Mouse (Mus musculus) gastrocnemius, postnatal 10 days (tissue): ENCODE results near the gene Spon1. TPM values are rescaled to one million over a fixed set of nuclear protein-coding genes. Genes with fewer than 3 reads are reported as not detected.

Experiments used
- DNase-seq: peaks from one replicate; pipeline ENCODE4 v3.0.0; 2021; ENCODE audit warnings: mixed read lengths
- total RNA-seq, 2 experiments: library from RNA; stranded (reverse); gene quantifications; 2 replicates each; pipeline ENCODE4 v1.2.3; 2021

Gene Spon1
- total RNA-seq, 2 experiments from 2014 or later, result 5.1 to 5.6 TPM

DNA sequence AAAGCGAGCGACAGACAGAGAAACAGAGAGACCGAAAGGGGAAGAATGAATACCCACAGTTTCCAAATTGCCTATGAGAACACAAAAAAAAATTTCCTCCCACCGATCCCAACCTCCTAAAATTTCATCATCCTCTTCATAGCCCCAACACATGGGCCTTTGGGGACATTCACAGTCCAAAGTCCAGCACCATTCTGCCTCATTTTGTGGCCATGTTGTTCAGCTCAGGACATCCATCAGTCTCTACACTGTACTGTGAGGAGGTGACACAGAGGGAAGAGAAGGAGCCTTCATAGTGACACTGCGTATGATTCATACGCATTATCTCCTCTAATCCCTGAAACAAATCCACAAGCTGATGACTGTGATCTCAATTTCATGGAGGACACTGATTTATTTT lies 12.7 kb downstream of the Spon1 start:
- DNase-seq, result no peak

DNA sequence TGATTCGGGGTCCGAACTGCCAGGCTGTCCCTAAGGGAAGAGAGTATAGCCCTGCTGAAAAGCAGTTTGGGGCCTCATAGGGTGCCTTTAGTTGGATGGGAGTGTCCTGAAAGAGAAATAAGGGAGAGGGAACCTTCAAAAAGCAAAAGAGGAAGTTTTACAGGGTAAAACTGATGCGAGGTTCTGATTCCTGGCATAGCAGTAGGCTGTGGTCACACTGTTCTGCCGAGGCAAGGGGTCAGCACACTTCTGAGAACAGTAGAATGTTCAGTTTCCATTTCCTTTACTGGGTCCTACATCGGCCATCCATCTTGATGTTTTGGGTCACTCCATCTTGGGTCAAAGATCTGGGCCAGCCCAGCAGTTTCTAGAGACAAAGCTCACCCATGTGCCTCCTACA lies 14.5 kb downstream of the Spon1 start:
- no peak for DNase-seq

DNA sequence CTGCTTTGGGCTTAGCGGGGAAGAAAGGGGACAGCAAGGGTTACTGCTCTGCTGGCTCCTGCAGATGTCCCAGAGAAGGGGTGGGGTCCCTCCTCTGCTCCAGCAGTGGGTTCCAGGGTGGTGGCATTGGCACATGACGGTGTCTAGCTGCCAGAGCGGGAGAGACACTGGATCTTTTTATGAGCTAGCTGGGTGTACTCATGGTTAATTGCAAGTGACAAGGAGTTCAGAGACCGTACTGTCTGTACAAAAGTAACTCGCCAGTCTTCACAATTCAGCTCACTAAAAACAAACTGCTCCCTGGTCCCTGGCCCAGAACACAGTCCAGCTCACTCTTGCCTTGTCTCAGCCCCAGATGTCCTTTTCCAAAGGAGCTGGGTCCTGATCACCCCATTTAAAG lies 26.2 kb downstream of the Spon1 start:
- no peak for DNase-seq

DNA sequence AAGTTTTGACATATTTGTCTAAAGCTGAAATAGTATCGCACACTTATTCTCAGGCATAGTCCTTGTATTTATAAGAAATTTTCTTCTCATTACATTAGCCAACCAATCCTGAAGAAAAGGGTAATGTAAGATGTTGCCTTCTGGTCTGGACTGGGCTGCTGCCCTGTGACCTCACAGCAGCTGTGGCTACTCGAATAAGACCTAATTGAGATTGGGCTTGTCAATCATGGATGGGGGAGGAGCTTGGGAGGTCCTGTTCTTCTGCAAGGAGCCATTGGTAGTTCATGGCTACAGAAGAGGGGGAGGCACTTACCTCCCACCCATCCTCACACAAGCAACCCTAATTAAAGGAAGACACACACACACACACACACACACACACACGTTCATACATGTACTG lies 27.1 kb downstream of the Spon1 start:
- no peak for DNase-seq

DNA sequence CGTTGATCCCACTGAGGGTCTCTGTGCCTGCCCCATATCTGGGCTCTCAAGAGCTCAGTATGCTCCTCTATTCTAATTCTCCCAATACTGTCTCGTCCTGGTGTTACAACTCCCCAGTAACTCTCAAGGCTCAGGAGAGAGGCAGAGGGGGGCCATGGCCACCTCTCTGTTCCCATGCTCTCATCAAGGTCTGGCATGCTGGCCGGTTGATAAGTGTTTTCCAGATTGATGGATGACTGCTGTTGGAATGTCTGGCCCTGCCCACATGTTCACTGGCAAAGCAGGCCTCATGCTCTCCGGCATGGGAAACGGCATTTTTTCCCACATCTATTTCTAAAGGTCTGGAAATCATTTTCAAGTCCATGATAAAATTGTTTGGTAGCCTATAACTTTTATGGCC lies 29.4 kb downstream of the Spon1 start:
- DNase-seq, result no peak

DNA sequence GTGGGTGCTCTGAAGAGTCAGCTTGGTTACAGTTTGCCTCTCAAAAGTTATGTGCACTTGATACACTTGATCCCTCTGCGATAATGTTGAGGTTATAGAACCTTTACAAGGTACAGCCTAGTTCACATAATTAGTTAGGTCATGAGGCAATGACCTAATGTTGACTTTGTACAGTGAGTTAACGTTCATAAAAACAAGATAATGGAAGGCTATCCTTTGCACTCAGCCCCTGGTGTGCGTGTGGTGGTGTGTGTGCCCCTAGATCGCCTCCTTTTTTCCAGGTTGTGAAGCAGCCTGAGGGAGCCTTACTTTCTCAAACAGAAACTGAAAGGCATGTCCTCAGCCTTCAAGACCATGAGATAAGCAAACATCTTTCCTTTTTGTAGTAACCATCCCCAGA lies 31.3 kb downstream of the Spon1 start:
- no peak for DNase-seq

DNA sequence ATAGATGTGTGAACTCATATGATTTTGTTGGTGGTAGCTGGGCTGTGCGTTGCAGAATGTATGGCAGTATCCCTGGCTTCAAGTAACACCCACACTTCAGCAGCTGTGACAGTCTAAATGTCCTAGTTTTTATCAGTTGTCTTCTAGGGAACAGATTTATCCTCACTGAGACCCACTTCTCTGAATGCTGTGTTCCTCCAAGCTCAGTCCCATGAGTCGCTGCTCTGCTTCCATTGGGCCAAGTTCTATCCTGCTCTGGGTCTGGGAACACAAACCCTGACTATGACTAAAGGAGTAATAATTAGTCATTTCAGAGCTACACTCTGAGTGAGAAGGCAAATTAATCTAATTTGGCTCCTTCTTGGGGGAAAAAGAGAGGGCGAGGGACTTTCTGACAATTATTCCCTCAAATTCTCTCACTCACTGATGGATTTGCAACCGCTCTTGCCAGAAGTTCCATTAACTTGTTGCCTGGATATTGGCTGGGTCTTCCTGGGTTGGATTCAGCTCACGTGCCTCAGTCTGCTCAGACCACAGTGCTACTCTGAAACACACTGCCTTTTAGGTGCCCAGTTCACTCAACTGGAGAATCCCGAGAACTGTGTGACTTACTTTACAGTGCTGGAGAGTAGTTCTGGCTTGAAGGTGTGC lies 32.9 kb downstream of the Spon1 start:
- no peak for DNase-seq

DNA sequence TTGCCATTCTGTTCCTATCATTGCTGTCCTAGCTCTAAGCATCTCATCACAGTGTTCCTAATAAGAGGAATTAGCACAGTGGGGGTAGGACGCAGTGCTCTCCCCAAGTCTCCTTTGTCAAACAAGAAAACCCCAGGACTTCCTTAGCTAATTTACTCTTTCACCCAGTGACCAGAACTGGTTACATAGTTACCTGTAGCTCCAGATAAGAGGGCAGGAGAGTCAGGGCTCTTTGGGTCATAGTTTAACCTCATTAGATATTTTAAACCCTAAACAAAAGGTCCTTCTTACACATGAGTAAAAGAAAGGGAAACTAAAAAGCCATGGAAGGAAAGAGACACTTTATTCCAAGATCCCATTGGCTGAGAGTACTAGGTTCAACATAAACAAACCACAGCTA lies 44.0 kb downstream of the Spon1 start:
- DNase-seq, result no peak

DNA sequence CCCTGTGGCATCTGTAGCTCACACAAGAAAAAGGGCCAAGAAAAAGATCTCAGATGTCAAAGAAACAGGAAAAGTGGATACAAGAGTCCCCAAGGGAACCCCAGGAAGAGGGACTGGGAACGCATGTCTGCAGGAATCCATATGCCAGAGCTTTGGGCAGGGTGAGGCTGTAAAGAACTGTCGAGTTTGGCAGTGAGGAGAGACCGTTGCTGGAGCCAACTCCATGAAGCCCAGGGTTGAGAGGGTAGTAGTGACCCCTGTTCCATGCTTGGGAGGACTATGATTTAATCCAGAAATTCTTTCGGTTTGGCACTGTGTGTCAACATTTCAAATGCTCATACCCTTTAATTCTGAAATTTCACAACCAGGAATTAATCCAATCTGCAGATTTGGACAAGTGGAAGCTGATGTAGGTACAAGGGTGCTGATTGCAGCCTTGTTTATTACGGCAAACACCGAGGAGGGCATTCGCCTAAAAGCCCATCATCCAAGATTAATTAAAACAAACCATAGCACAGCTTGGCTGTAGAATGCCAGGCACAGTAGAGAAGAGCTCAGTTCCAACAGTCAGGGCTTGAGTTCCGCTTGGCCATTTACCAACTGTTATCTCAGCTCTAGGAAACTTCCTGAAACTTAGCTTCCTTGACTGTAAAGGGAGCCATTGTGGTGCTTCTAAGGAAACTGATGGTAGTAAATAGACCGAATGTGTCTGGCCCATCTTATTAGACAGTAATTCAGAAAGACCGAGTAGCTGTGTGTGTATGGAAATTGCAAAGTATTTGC lies 45.8 kb downstream of the Spon1 start:
- DNase-seq, result no peak

DNA sequence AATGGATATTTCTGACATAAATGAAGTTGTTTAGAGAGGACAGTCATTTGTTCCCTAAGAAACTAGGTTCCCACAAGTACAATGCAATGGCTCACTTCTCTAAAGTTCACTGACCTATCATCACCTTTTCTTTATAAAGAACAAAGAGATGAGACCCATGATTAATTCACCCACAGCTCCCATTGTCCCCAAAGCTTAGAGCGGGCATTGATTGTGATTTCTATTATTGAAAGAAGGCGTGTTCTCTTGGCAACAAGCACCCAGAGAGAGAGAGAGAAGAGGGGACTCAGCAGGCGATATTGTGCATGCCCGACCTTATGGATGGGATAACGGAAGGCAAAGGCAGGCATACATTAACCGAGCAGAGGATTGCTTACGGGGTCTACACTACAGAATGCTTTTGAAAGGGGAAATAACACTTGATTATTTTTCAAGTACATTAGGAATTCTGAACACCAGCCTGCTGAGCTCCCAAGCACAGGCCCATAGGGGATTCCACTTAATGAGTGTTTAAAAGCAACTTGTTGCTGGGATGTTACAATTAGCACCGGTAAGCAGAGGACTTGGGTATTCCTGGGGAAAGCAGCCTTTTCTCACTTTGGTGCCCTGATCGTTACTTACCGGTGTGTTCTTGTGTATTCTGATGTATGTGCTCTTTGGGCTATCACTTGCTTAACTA lies 48.4 kb downstream of the Spon1 start:
- DNase-seq, result no peak

DNA sequence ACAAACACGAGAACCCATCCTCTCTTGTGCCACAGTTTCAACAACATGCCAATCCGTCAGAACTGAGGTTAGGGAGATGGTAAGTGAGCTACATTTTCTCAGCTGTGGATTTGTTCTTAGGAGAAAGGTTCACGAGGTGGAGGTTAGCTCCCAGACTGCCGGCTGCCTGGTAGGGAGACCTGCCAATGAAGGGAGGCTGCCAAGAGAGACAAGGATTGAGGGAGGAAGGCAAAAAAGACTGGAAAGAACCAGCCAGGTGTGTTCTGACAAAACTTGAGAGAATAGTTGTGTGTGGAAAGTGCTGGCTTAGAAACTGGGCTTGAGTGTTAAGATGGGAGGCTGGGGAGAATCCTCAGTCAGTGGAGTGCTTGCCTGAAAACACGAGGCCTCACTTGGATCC lies 49.9 kb downstream of the Spon1 start:
- DNase-seq, result no peak

DNA sequence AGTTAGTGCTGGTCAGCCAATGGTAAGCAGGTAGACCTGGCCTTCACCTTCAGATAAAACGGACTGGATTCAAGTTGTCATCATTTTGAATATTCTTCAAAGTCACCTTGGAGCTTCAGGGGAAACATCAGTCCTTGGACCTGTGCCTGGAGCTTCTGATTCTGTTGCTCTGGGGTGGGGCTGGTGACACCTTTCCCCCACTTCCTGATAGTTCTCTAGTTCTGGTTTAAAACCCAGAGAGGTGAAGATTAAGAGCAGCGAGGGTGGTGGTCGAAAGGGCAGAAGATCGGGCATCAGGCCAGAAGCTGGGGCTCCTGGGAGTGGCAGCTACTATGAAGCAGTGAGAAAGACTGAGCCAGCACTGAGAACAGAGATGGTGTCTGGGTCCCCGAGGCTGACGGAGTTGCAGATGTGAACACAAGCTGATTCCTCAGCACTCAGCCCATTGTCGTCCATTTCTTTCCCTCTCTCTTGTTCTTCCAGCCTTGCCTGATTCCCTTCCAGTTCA lies 51.1 kb downstream of the Spon1 start:
- peak; percentile 8 for DNase-seq

DNA sequence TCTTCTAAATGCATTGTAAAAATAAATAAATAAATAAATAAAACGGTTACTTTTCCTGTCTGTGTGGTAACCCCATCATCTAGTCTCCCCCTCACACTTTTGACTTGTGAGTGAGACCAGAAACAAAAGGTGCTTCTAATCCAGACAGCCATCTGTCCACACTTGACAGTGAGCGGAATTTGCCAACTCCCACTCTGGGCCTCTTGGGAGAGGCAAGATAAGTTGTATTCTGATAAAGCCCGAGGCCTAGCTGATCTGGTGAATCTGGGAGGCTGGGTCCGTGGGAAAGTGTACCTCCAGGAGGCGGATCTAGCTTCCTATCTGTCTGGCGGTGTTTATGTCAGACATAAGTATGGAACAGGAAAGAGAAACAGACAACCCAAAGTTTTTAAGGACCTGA lies 52.3 kb downstream of the Spon1 start:
- no peak for DNase-seq

DNA sequence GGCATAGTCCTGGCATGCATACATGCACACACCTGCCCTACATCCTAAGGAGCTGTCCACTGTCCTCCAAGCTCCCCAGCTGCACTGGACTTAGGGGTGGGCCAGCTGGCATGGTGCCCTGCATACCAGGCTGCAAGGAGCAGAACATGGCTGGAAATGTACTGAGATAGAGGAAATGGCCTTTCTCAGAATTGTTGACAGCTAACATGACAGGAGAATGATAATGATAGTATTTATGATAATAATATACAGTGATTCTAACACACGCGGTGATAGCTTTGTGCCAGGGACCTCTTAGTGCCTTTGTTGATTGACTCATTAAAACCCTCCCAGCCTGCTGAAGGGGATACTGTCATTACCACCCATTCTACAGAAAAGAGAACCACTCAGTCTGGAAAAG lies 54.4 kb downstream of the Spon1 start:
- DNase-seq, result peak; percentile 20

DNA sequence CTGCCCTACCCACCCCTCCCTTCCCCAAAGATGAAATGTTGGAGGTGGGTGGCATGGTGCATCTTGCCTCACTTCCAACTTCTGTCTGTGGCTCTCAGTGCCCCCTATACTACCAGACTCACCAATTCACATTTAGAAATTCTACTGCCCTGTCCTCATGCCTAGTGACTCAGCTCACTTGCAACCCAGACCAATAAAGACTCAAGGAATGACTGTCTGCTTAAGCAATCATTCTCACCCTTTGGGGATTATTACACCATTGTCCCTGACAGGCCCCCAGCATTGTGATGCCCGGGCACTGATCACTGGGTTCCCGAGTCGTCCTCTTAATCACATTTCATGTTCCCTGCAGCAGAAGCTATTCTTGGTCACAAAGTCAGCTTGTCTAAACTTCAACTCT lies 57.2 kb downstream of the Spon1 start:
- no peak for DNase-seq

DNA sequence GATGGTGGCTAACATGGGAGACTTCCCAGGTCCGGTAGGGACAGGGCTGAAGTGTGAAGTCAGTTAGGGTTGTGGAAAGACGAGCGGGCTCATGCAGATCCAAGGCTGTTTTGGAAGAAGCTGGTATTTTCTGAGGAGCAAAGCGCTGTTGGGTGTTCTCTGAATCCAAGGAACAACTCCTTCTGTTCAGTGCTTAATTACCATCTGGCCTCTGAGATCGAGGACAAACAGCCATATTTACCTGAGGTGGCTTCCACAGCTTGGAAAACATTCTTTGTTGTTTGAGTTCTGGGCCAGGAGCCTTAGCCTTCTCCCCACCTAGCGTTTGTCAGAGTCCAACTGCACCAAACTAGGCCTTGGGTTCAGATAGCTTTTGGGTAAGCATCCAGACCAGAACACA lies 58.9 kb downstream of the Spon1 start:
- DNase-seq, result no peak

DNA sequence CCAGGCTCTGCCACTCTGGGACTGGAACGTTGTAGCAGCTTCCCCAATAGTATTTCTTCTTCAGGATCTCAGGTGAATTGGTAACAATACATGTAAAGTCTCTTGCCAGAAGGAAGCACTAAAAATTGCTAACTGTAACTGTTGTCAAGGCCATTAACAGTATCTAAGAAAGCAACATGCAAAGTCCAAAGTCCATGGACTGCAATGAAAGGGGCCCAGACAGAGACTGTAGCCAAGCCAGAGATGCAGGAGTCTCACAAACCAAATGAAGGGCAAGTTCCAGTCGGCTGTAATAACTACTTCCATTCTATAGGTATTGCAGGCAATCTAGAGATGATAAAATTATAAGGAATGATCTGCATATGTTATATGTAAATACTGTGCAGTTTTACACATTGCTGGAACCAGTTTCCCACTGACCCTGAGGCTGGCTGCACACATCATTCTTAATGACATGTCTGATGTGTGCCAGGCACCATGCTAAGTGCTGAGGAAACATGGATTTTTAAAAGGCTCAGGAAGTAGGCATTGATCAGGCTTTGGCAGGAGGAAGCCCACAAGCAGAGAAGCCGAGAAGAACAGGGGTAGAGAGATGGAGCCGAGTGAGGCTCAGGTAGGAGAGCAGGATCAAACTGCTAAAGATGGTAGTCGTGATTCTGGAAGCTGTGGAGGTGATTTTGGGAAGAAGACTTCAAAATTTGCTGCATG lies 59.9 kb downstream of the Spon1 start:
- no peak for DNase-seq

DNA sequence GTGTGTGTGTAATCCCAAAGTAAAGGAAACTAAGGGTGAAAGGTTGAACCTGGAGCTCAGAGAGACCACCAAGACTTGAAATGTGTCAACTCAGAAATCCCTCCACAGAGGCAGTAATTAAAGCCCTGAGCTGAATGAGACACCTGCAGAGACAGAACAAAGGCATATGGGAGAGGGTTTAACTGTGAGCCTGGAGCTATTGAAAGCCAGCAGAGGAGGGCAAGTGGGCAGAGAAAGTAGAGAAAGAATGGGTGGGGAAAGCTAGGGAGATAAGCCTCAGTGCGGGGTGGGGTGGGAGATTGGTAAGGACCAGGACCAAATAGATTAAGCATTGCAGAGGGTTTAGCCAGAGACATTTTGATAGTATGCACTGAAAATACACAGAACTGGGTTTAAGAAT lies 60.7 kb downstream of the Spon1 start:
- no peak for DNase-seq

DNA sequence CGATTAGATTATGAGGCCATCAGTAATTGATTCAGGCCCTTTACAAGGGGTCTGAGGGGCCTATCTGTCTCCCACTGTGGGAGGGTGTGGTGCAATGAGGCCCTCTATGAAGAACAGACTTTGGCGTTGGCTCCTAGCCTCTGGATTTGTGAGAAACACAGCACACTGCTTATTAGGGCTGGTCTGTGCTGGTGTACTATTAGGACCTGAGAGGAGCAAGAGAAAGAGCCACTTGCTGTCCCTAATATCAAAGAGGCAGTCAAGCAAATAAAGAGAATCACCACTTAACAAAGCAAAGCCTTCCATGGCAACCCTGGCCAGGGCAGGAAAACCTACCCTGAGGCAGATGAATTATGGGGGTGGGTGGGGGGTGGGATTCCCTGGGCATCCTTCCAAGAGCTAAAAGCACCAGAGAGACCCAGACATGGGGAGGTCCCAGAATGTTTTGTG lies 62.3 kb downstream of the Spon1 start:
- no peak for DNase-seq

DNA sequence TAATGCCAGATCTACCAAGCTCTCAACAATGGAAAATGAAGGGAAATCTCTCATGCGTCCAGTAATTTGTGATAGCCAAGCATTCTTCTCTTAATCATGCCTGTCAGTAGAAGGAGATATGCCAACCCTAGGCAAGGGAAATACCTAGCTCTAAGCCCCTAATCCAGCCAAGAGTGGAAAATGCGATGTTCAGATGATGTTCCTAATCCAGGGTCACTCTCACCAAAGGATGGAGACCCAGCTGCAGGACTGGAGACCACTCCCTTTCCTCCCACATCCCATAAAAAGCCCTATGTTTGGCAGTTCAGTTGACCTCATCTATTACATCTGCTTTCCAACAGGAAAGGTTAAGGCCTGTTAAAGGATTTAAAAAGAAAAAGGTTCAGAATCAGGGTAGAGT lies 62.8 kb downstream of the Spon1 start:
- no peak for DNase-seq

DNA sequence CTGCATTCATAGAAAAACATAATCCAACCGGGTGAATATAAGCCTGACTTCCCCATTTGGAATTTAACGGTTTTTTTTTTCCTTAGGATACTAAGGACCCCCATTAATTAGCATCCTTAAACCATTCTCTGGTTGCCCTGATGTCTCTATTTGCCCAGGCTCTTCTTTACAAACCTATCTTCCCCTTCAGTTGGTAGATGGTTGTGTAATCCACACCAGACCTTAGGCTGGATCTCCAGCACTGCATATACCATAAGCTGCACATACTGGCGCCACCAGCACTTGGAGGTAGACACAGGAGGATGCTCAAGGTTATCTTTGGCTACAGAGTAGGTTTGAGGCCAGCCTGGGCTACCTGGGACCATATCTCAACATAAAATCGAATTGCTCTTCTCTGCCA lies 71.4 kb downstream of the Spon1 start:
- DNase-seq, result no peak

DNA sequence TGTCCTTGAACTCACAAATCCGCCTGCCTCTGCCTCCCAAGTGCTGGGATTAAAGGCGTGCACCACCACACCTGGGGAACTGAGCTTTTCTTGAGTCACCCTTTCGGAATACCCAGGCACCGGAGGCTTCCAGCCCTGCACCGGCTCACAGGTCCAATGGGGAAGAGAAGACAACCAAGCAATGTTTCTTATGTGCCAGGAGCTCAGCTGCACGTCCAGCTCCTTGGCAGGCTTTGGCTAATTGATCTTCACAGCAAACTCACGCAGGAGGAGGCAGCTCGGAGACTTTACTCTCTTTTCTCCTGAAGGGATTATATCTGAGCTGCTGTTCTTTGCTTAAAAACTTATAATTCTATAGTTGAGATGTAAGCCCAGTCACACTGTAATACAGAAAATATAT lies 73.6 kb downstream of the Spon1 start:
- DNase-seq, result no peak

DNA sequence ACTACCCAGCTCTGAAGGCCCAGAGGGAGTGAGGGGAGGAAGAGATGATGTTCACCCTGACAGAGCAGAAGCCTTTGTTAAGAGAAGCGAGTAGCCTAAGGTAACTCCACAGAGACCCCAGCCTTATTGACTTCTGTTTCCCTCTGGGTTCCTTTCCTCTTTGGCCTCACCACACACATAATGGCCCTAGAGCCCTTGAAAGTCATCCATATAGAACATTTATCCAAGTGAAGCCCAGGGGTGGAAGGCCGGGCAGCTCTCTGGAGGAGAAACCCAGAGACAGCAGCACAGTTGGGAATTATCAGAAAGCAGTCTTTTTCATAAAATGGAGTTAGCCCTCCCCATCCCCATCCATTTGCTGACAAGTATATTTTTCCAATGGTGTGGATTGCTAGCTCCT lies 75.7 kb downstream of the Spon1 start:
- DNase-seq, result no peak
